Mouse (Mus musculus) forebrain, embryonic 16.5 days (tissue): ENCODE data around the gene Pknox2. TPM values are rescaled to one million over a fixed set of nuclear protein-coding genes. Genes with fewer than 3 reads are reported as not detected.
A peak's percentile ranks its signal among the peaks of the same experiment; 100 is the strongest.

Source experiments
- ATAC-seq: fragments of 200-750 bp; cut with Nextera tagmentation; 2 replicates; pipeline ENCODE4 v1.8.0; 2017; ENCODE audit warnings: mild to moderate bottlenecking, moderate library complexity
- H3K27ac ChIP-seq: fragments of 300-500 bp; sonication (generic); 2 replicates; pipeline ENCODE4 v1.5.1; 2014; ENCODE audit warnings: low read length, control low read depth
- H3K27me3 ChIP-seq: fragments of 300-500 bp; sonication (generic); replicated peaks from 2 replicates; pipeline ENCODE4 v1.6.1; 2014; ENCODE audit warnings: low read length; ENCODE audit not compliant: control insufficient read depth, insufficient read depth
- H3K36me3 ChIP-seq: fragments of 300-500 bp; sonication (generic); 2 replicates; pipeline ENCODE4 v1.6.1; 2014; ENCODE audit not compliant: control insufficient read depth, insufficient read depth
- H3K4me1 ChIP-seq: fragments of 300-500 bp; sonication (generic); replicated peaks from 2 replicates; pipeline ENCODE4 v1.6.1; 2014; ENCODE audit warnings: low read length; ENCODE audit not compliant: control insufficient read depth, insufficient read depth
- H3K4me2 ChIP-seq: fragments of 300-500 bp; sonication (generic); 2 replicates; pipeline ENCODE4 v1.6.1; 2014; ENCODE audit warnings: mild to moderate bottlenecking, low read length, control low read depth
- H3K4me3 ChIP-seq: fragments of 300-500 bp; sonication (generic); replicated peaks from 2 replicates; pipeline ENCODE4 v1.5.1; 2014; ENCODE audit warnings: mild to moderate bottlenecking, low read length, control low read depth
- H3K9ac ChIP-seq: fragments of 300-500 bp; sonication (generic); replicated peaks from 2 replicates; pipeline ENCODE4 v1.6.1; 2014; ENCODE audit warnings: low read depth, low read length, control low read depth
- H3K9me3 ChIP-seq: fragments of 300-500 bp; sonication (generic); 2 replicates; pipeline ENCODE4 v1.6.1; 2016; ENCODE audit warnings: low read length; ENCODE audit not compliant: control insufficient read depth
- WGBS: fragments of 180-500 bp; shearing (Covaris S2); extraction: QIAGEN DNeasy Blood & Tissue Kit; methylation state at CpG from one replicate; pipeline ENCODE4 v1.1.7; 2014; 5-methylcytosine and 5-hydroxymethylcytosine counted together
- polyA plus RNA-seq: library from polyadenylated mRNA; unstranded; fragments of >200 nt; fragmentation: Nextera tagmentation; extraction: Ambion mirVana; gene quantifications from 2 replicates; pipeline ENCODE4 v1.2.1, GENCODE M21; 2015

Gene Pknox2
- polyA plus RNA-seq, 1 experiment from 2014 or later: 26.9 TPM

DNA sequence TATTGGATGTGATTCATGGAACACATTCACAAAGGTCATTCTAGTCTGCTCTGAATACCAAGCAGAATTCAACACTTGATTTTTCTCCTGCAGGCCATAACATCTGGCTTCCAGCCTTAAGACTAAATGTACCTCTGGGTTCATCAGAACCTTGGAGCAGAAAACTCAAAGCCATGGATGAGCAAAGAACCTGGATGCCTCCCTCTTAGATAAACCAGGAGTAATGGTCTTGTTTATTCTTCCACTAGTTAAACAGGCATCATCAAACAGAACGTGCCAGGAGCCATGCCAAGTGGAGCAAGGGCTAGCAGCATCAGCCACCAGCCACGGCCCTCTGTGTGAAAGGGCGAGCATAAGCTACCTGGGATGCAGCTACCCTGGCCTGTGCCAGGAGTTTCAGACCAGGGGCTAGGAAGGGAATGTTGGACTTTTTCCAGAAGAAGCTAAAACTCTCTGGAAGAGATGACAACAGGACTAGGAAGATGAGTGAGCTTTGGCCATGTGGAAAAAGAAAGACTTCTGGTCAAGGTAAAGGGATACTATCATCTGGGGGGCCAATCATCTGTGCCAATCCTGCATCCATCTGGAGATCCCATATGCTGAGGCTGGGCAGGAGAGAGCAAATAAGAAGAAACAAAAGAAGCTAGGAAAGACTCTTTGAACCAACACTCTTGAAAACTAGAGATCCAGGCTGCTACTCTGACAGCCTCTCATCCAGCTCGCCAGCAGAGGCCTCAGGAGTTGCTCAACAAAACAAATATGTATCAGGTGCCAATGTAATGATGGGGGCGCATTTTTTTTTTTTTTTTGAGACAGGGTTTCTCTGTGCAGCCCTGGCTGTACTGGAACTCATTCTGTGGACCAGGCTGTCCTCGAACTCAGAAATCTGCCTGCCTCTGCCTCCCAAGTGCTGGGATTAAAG is 77.6 kb downstream of the Pknox2 start:
- Histone ChIP-seq H3K4me2 (no peak overlapping the region), H3K4me1 (peaks cover 14% of the 10 kb centered on the region), H3K27me3 (no peaks in the 10 kb centered on the region), H3K27ac (no peak overlapping the region), H3K9me3 (no peaks in the 10 kb centered on the region), H3K9ac (no peak overlapping the region), H3K36me3 (no peaks in the 10 kb centered on the region), H3K4me3 (no peak overlapping the region)
- ATAC-seq: no peak
- 83% methylated on average over 6 of the region's 6 CpGs for WGBS

DNA sequence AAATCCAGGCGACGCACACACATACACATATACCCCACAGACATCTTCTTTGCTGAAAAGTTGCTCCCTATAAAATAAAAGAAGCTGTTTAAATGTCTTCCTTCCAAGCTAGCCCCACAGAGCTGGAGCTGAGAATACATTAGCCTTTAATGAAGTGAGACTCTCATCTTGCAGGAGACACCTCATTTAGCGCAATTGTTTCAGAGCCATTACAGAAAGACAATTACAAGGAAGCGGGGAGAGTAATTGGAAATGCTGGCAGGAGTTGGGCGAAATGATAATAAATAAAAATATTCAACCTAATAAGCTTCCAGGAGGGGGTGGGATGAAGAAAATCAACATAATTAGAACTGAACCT is 79.8 kb downstream of the Pknox2 start:
- Histone ChIP-seq H3K27me3 (no peaks in the 10 kb centered on the region), H3K9ac (no peak overlapping the region), H3K4me1 (peaks cover 14% of the 10 kb centered on the region), H3K9me3 (no peaks in the 10 kb centered on the region), H3K4me2 (no peak overlapping the region), H3K4me3 (no peak overlapping the region), H3K27ac (no peak overlapping the region), H3K36me3 (no peaks in the 10 kb centered on the region)
- 35% methylated on average over 5 of the region's 5 CpGs for WGBS
- peak; percentile 41; the same call in 1 of the 2 replicates for ATAC-seq

DNA sequence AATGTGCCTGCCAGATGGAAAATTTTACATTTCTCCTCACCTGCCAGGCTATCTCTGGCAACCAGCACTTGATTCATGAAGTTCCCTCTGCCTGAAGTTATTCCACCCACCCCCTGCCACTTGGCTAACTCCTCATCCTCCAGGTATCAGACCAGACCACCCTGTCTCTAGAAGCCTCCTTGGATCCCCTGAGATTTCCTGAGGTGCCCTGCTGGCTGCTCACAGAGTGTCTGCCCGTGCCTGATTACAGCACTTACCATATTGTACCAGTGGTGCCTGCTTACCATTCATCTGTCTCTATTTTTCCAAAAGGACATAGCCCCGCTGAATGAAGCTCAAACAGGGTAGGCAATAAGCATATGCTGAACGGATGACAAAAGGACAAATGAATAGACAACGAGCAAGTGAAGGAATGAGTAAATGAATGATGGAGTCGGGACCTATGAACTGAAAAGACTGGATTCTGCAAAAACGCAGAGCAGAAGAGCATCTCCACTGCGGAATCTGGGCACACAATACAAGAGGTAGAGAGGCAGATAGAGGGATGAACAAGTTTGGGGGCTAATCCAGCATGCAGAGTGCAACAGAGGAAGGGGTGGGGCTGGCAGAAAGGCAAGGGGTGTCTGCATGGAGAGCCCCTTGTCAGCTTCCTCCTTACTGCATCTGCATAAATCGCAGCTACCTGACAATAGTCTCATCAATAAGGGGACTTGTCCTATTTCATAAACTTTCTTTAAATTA is 80.3 kb downstream of the Pknox2 start:
- WGBS: 33% methylated on average over 8 of the region's 8 CpGs
- Histone ChIP-seq H3K27ac (no peak overlapping the region), H3K27me3 (no peaks in the 10 kb centered on the region), H3K36me3 (no peaks in the 10 kb centered on the region), H3K9me3 (no peaks in the 10 kb centered on the region), H3K4me2 (no peak overlapping the region), H3K4me1 (peaks cover 14% of the 10 kb centered on the region), H3K9ac (no peak overlapping the region), H3K4me3 (no peak overlapping the region)
- ATAC-seq: peak; percentile 24

DNA sequence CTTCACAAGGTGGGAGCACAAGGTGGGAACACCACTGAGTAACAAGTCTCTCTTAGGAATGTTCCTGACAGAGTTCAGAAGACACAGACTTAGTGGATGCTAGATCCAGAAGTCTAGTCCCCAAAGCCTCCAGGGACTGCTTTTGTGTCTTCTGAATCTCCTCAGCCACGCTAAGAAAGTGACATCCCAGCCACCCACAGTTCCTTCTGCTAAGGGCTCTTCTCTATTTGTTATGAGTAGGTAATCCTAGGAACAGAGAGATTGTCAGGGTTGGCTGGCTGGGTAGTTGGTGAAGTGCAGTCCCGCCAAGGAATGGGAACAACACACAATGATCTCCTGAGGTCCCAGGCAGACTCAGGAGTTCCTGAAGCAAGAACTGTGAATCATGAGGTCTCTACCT is 85.6 kb downstream of the Pknox2 start:
- Histone ChIP-seq H3K9me3 (no peaks in the 10 kb centered on the region), H3K4me3 (no peak overlapping the region), H3K27ac (no peak overlapping the region), H3K4me1 (peaks cover 8% of the 10 kb centered on the region), H3K36me3 (no peaks in the 10 kb centered on the region), H3K4me2 (no peak overlapping the region), H3K27me3 (no peaks in the 10 kb centered on the region), H3K9ac (no peak overlapping the region)
- WGBS: 68% methylated on average over 2 of the region's 2 CpGs
- no peak for ATAC-seq

DNA sequence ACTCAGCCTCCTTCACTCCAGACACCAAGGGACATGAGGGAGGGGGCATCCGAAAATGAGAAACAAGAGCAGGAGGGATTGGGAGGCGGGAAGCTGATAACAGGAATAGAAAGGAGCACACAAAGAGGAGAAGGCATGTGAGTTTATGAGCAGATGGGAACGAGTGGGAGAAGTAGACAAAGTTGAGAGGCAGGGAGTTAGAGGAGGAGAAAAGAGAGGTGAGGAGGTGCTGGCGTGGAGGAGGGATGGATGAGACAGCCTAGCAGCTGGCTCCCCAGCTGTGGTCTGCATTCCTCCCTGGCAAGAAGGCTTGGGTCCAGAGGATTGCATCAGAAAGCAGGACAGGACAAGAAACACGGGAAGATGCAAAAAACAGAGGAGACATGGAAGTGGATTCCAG is 92.5 kb downstream of the Pknox2 start:
- Histone ChIP-seq H3K4me3 (no peak overlapping the region), H3K4me2 (no peak overlapping the region), H3K4me1 (peaks cover 23% of the 10 kb centered on the region), H3K9me3 (no peaks in the 10 kb centered on the region), H3K36me3 (no peaks in the 10 kb centered on the region), H3K9ac (no peak overlapping the region), H3K27ac (no peak overlapping the region), H3K27me3 (no peaks in the 10 kb centered on the region)
- no peak for ATAC-seq
- WGBS: 36% methylated on average over 5 of the region's 5 CpGs

DNA sequence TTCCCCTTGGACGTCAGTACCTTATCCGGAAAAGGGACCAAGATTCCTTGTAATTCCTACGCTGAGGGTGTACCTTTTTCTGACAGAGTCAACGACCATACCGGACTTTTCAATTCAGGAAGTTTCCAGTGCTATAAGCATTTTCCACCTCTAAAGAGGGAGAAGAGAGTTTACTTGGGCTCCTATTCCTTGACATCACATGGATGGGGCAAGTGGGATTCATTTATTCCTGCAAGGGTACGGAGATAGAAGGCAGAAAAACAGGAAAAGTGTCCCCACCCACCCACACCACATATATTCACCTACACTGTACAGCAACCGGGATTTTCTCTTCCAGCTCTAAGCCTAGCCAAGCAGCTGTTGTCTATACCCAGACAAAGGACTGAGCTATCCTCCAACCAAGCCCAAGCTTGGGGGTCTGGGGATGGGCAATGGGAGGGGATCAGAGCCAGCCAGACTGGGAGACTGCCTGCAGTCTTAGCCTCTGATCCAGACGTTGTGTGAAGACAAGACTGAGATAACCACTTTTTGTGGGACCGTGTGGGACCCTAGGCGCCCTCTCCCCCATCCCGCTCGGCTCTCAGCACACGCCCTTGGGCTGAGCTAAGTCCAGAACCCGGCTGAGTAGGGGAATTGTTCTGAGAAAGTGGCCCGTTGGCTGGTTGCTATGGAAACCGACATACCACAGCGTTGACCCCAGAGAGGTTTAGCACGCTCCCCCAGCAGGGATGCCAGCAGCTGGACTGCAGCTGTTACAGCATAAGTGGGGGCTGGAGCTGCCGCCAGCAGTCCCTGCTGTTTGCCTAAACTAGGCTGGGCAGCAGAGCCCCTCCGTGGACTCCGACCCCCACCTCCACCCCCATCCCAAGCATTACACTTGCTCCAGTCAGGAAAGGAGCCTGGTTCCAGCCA is 93.3 kb downstream of the Pknox2 start:
- Histone ChIP-seq H3K9ac (peak overlapping the region; percentile 26; the same call in 1 of the 2 replicates), H3K27me3 (no peaks in the 10 kb centered on the region), H3K4me2 (peak overlapping the region; percentile 36), H3K27ac (peak overlapping the region; percentile 13; the same call in 1 of the 2 replicates), H3K36me3 (no peaks in the 10 kb centered on the region), H3K9me3 (no peaks in the 10 kb centered on the region), H3K4me1 (peaks cover 23% of the 10 kb centered on the region), H3K4me3 (no peak overlapping the region)
- peak; percentile 82 for ATAC-seq
- WGBS: 15% methylated on average over 21 of the region's 21 CpGs

DNA sequence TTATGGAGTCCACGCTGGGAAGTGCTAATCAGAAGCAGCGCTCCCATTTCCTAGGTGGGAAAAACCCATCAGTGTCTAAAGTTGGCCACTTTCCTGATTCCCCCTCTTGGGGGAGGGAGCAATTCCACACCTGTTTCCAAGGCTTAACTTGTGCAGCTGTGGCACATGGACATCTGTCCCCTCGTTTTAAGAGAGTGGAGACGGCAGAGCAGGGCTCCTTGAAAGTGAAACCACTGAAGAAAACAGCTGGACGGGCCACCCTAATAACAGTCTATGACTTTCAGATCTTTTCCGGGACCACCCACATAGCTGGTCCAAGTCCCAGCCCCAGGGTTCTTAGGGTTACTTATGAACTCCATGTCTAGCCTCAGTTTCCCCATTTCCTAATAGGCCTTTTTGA is 94.2 kb downstream of the Pknox2 start:
- ATAC-seq: no peak
- H3K4me1 ChIP-seq: peaks cover 20% of the 10 kb centered on the region
- no peak overlapping the region for H3K27ac ChIP-seq
- H3K4me3 ChIP-seq: no peak overlapping the region
- 44% methylated on average over 6 of the region's 6 CpGs for WGBS
- no peak overlapping the region for H3K4me2 ChIP-seq
- H3K36me3 ChIP-seq: no peaks in the 10 kb centered on the region
- no peak overlapping the region for H3K9ac ChIP-seq
- H3K9me3 ChIP-seq: no peaks in the 10 kb centered on the region
- H3K27me3 ChIP-seq: no peaks in the 10 kb centered on the region

DNA sequence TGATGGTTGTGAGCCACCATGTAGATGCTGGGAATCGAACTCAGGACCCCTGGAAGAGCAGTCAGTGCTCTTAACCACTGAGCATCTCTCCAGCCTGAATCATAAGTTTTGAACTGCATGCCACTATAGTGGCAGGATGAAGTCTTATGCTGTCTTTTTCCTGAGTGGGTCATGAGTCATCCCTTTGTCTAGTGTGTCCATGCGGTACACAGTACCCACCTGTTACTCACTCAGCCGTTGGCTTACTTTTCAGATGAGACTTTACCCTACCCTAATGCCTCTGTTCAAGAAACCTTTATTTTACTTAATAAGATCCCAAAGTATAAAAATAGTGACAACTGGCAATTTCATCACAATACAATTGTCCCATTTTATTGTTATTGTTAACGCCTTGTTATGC is 95.5 kb downstream of the Pknox2 start:
- Histone ChIP-seq H3K36me3 (no peaks in the 10 kb centered on the region), H3K27me3 (no peaks in the 10 kb centered on the region), H3K27ac (no peak overlapping the region), H3K9ac (no peak overlapping the region), H3K4me2 (no peak overlapping the region), H3K4me1 (peaks cover 16% of the 10 kb centered on the region), H3K9me3 (no peaks in the 10 kb centered on the region), H3K4me3 (no peak overlapping the region)
- 95% methylated on average over 4 of the region's 4 CpGs for WGBS
- no peak for ATAC-seq

DNA sequence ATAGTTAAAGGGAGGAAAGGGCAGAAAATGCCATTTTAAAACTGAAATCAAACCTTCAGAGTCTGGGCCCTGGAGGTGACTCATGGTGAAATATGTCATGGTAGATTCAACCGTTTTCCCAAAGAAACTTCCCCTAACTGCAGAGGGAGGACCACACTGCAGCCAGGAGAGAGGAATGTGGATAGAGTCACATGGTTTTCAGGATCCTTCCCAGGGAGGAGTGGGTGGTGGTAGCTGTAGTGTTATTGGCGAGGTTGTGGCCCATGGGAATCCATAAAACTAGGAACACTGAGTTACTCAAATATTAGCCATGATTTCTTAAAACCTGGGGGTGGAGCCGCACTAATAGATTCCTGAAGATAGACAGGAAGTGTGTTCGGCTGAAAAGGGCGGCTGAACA is 99.7 kb downstream of the Pknox2 start:
- Histone ChIP-seq H3K36me3 (no peaks in the 10 kb centered on the region), H3K9me3 (no peaks in the 10 kb centered on the region), H3K27ac (no peak overlapping the region), H3K9ac (no peak overlapping the region), H3K4me3 (no peak overlapping the region), H3K4me1 (no peaks in the 10 kb centered on the region), H3K4me2 (no peak overlapping the region), H3K27me3 (no peaks in the 10 kb centered on the region)
- 79% methylated on average over 5 of the region's 5 CpGs for WGBS
- ATAC-seq: no peak
